26 mouse cellular contexts compared by ENCODE assay signal in the genomic region with DNA sequence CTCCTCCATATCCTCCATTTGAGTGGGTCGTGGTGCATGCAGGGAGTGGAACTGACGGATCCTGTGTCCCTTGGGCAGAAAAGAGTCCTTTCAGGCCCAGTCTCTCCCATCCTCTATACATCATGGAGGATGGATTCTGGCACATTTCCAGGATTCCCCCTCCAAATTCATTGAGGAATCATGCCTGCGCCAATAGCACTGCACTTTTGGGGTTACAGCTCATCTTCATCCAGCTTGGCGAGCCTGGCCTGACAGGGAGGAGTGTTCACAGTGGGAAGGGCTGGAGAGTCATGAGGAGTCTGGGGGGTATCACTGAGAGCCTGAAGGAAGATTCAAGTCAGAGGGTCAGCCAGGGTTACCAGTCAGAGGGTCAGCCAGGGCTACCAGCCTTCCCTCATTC. TPM values are rescaled to one million over a fixed set of nuclear protein-coding genes. Genes with fewer than 3 reads are reported as not detected.
DNase-seq lines count a peak whose midpoint lies in the region; ATAC-seq lines count a peak whose summit lies in the region.
"Had no signal": no experiment of that assay in that cellular context is flagged by ENCODE, and none has a peak within 500 bp of the region (broad histone marks: within the 10 kb centered on the region; RNA-seq: fewer than 3 reads in every experiment).

No protein-coding gene starts in this region.

- peaks cover 85% of the 10 kb centered on the region for H3K27me3 ChIP-seq in heart, embryonic 13.5 days (replicated peaks)
- peaks cover 55% of the 10 kb centered on the region for H3K27me3 ChIP-seq in hindbrain, embryonic 12.5 days
- H3K27me3 ChIP-seq in hindbrain, embryonic 14.5 days (ENCODE audit: control insufficient read depth, insufficient read depth, low read length) = peaks cover 48% of the 10 kb centered on the region
- H3K27me3 ChIP-seq in liver, embryonic 12.5 days (replicated peaks) = peaks cover 71% of the 10 kb centered on the region
- H3K27me3 ChIP-seq: Patski had no signal

- peak; percentile 2 for DNase-seq in gastrocnemius, postnatal 14 days
- DNase-seq in gastrocnemius, postnatal 25 days = no peak
- no peak for DNase-seq in heart, adult 9 months (ENCODE audit: low spot score in 2 of 2)
- DNase-seq in hindbrain, embryonic 14.5 days (ENCODE audit: low spot score) = no peak
- DNase-seq in testis, postnatal 10 days (ENCODE audit: low spot score) = no peak
- DNase-seq: adrenal gland, postnatal 10 days; cerebellum, adult 11 months; cerebellum, adult 9-10 months; cerebellum, postnatal 36 days; kidney, adult 11 months; kidney, postnatal 25 days; lung, postnatal 36 days; right cerebral cortex, postnatal 25 days; thymus, adult 18-20 months; thymus, postnatal 25 days had no signal

- H3K36me3 ChIP-seq in heart, embryonic 13.5 days = peaks cover 33% of the 10 kb centered on the region
- 0 out of 2 replicates have a peak, but pooled peaks cover 4% of the 10 kb centered on the region for H3K36me3 ChIP-seq in hindbrain, embryonic 12.5 days
- H3K36me3 ChIP-seq in hindbrain, embryonic 14.5 days (replicated peaks; ENCODE audit: control insufficient read depth, insufficient read depth) = 0 out of 2 replicates have a peak, but pooled peaks cover 9% of the 10 kb centered on the region
- H3K36me3 ChIP-seq in liver, embryonic 12.5 days = peaks cover 18% of the 10 kb centered on the region
- H3K36me3 ChIP-seq: hindbrain, embryonic 15.5 days had no signal

- WGBS in heart, embryonic 13.5 days = 80% methylated on average over 4 of the region's 4 CpGs
- 85% methylated on average over 4 of the region's 4 CpGs for WGBS in hindbrain, embryonic 12.5 days
- WGBS in hindbrain, embryonic 14.5 days = 73% methylated on average over 4 of the region's 4 CpGs
- 67% methylated on average over 4 of the region's 4 CpGs for WGBS in liver, embryonic 12.5 days (ENCODE audit: insufficient replicate concordance)

- 0 out of 2 replicates have a peak overlapping the region, but pooled peaks have one; percentile 8 for H3K9ac ChIP-seq in heart, embryonic 13.5 days
- 0 out of 2 replicates have a peak overlapping the region, but pooled peaks have one; percentile 28 for H3K9ac ChIP-seq in hindbrain, embryonic 12.5 days
- H3K9ac ChIP-seq in hindbrain, embryonic 14.5 days = no peak overlapping the region
- H3K9ac ChIP-seq in liver, embryonic 12.5 days = no peak overlapping the region
- H3K9ac ChIP-seq: hindbrain, embryonic 15.5 days; limb, embryonic 13.5 days had no signal

- intact Hi-C loops in gastrocnemius, postnatal 14 days (cut with DNase I; ENCODE audit: low total_unique reads) = no loop called here

- peak overlapping the region; percentile 40 for H3K4me2 ChIP-seq in heart, embryonic 13.5 days
- H3K4me2 ChIP-seq in hindbrain, embryonic 12.5 days (replicated peaks) = no peak overlapping the region
- H3K4me2 ChIP-seq in hindbrain, embryonic 14.5 days (replicated peaks) = no peak overlapping the region
- peak overlapping the region; percentile 6 for H3K4me2 ChIP-seq in liver, embryonic 12.5 days
- H3K4me2 ChIP-seq: hindbrain, embryonic 15.5 days; midbrain, embryonic 11.5 days had no signal

- ATAC-seq in heart, embryonic 13.5 days (ENCODE audit: extremely low read depth, insufficient number of reproducible peaks, low FRiP score, low TSS enrichment) = no peak
- no peak for ATAC-seq in hindbrain, embryonic 12.5 days (ENCODE audit: low FRiP score)
- ATAC-seq in hindbrain, embryonic 14.5 days (ENCODE audit: low FRiP score) = no peak
- ATAC-seq in liver, embryonic 12.5 days = no peak
- ATAC-seq: forebrain, embryonic 14.5 days; inflammation-experienced regulatory T-cells, adult 6 months; midbrain, embryonic 16.5 days; Patski had no signal

- H3K4me1 ChIP-seq in heart, embryonic 13.5 days = peaks cover 36% of the 10 kb centered on the region
- peaks cover 46% of the 10 kb centered on the region for H3K4me1 ChIP-seq in hindbrain, embryonic 12.5 days
- H3K4me1 ChIP-seq in hindbrain, embryonic 14.5 days (replicated peaks; ENCODE audit: control insufficient read depth, insufficient read depth, low read length) = peaks cover 36% of the 10 kb centered on the region
- peaks cover 50% of the 10 kb centered on the region for H3K4me1 ChIP-seq in liver, embryonic 12.5 days

- no peaks in the 10 kb centered on the region for H3K9me3 ChIP-seq in heart, embryonic 13.5 days
- no peaks in the 10 kb centered on the region for H3K9me3 ChIP-seq in hindbrain, embryonic 12.5 days (replicated peaks)
- no peaks in the 10 kb centered on the region for H3K9me3 ChIP-seq in hindbrain, embryonic 14.5 days (ENCODE audit: control insufficient read depth, low read length)
- no peaks in the 10 kb centered on the region; the same call in 1 of the 2 replicates for H3K9me3 ChIP-seq in liver, embryonic 12.5 days (replicated peaks)
- H3K9me3 ChIP-seq: hindbrain, embryonic 15.5 days; limb, embryonic 13.5 days had no signal

- no peak overlapping the region for H3K27ac ChIP-seq in heart, embryonic 13.5 days (replicated peaks)
- no peak overlapping the region for H3K27ac ChIP-seq in hindbrain, embryonic 12.5 days
- no peak overlapping the region for H3K27ac ChIP-seq in hindbrain, embryonic 14.5 days
- no peak overlapping the region for H3K27ac ChIP-seq in liver, embryonic 12.5 days
- H3K27ac ChIP-seq: hindbrain, embryonic 15.5 days; limb, embryonic 13.5 days had no signal

- H3K4me3 ChIP-seq in heart, embryonic 13.5 days = peak overlapping the region; percentile 13; the same call in 1 of the 2 replicates
- no peak overlapping the region for H3K4me3 ChIP-seq in hindbrain, embryonic 12.5 days
- no peak overlapping the region for H3K4me3 ChIP-seq in hindbrain, embryonic 14.5 days (replicated peaks; ENCODE audit: low read length)
- peak overlapping the region; percentile 1; the same call in 1 of the 2 replicates for H3K4me3 ChIP-seq in liver, embryonic 12.5 days
- H3K4me3 ChIP-seq: hindbrain, embryonic 15.5 days; limb, embryonic 13.5 days had no signal

RNA-seq across cellular contexts. Expression of a gene that starts 2.2 kb away (rescaled TPM):
- total RNA-seq in gastrocnemius, postnatal 14 days (2021) = 1 to 10 TPM; 3.7 to 7.6 TPM
- total RNA-seq in gastrocnemius, postnatal 25 days (2021) = 1 to 10 TPM; 3.3 to 6.5 TPM
- polyA plus RNA-seq in heart, embryonic 13.5 days (2015; fragmentation: Nextera tagmentation; extraction: Ambion mirVana) = 18.0 and 21.5 TPM in 2 replicates
- 1.2 and 2.2 TPM in 2 replicates for polyA plus RNA-seq in hindbrain, embryonic 12.5 days (2016; fragmentation: Nextera tagmentation; extraction: Ambion mirVana)
- polyA plus RNA-seq in hindbrain, embryonic 14.5 days (2014; fragmentation: Nextera tagmentation; extraction: Ambion mirVana) = 0.94 and 0.99 TPM in 2 replicates
- 3.0 and 3.6 TPM in 2 replicates for polyA plus RNA-seq in liver, embryonic 12.5 days (2016; fragmentation: Nextera tagmentation; extraction: Ambion mirVana)

RNA-seq across cellular contexts. Expression of a gene that starts 7.3 kb away (rescaled TPM):
- total RNA-seq in gastrocnemius, postnatal 14 days (2021) = 10 to 100 TPM; 13.9 to 14.4 TPM
- total RNA-seq in gastrocnemius, postnatal 25 days (2021) = 1 to 10 TPM; 8.7 to 9.3 TPM
- 21.4 and 21.6 TPM in 2 replicates for polyA plus RNA-seq in heart, embryonic 13.5 days (2015; fragmentation: Nextera tagmentation; extraction: Ambion mirVana)
- 52.2 and 61.4 TPM in 2 replicates for polyA plus RNA-seq in hindbrain, embryonic 12.5 days (2016; fragmentation: Nextera tagmentation; extraction: Ambion mirVana)
- 23.5 and 25.5 TPM in 2 replicates for polyA plus RNA-seq in hindbrain, embryonic 14.5 days (2014; fragmentation: Nextera tagmentation; extraction: Ambion mirVana)
- polyA plus RNA-seq in liver, embryonic 12.5 days (2016; fragmentation: Nextera tagmentation; extraction: Ambion mirVana) = 14.3 and 17.4 TPM in 2 replicates
- total RNA-seq: neutrophil, adult 5-6 weeks had no signal

RNA-seq across cellular contexts. Expression of a gene that starts 12.9 kb away (rescaled TPM):
- total RNA-seq in gastrocnemius, postnatal 14 days (2021) = 10 to 100 TPM; 22.2 to 24.8 TPM
- total RNA-seq in gastrocnemius, postnatal 25 days (2021) = 10 to 100 TPM; 18.9 to 19.6 TPM
- polyA plus RNA-seq in heart, embryonic 13.5 days (2015; fragmentation: Nextera tagmentation; extraction: Ambion mirVana) = 65.2 and 67.7 TPM in 2 replicates
- polyA plus RNA-seq in hindbrain, embryonic 12.5 days (2016; fragmentation: Nextera tagmentation; extraction: Ambion mirVana) = 199 and 203 TPM in 2 replicates
- polyA plus RNA-seq in hindbrain, embryonic 14.5 days (2014; fragmentation: Nextera tagmentation; extraction: Ambion mirVana) = 223 and 231 TPM in 2 replicates
- polyA plus RNA-seq in liver, embryonic 12.5 days (2016; fragmentation: Nextera tagmentation; extraction: Ambion mirVana) = 33.2 and 36.9 TPM in 2 replicates

RNA-seq across cellular contexts. Expression of a gene that starts 17.6 kb away (rescaled TPM):
- 1 to 10 TPM; 1.5 to 1.9 TPM for total RNA-seq in gastrocnemius, postnatal 14 days (2021)
- total RNA-seq in gastrocnemius, postnatal 25 days (2021) = under 1 TPM; 0.78 to 1.00 TPM
- 1.2 and 1.7 TPM in 2 replicates for polyA plus RNA-seq in heart, embryonic 13.5 days (2015; fragmentation: Nextera tagmentation; extraction: Ambion mirVana)
- 21.6 and 25.8 TPM in 2 replicates for polyA plus RNA-seq in hindbrain, embryonic 12.5 days (2016; fragmentation: Nextera tagmentation; extraction: Ambion mirVana)
- 73.7 and 79.1 TPM in 2 replicates for polyA plus RNA-seq in hindbrain, embryonic 14.5 days (2014; fragmentation: Nextera tagmentation; extraction: Ambion mirVana)
- polyA plus RNA-seq in liver, embryonic 12.5 days (2016; fragmentation: Nextera tagmentation; extraction: Ambion mirVana) = 12.6 TPM in 2 replicates

RNA-seq across cellular contexts. Expression of a gene that starts 28.8 kb away (rescaled TPM):
- total RNA-seq in gastrocnemius, postnatal 14 days (2021) = 1 to 10 TPM; 6.3 to 7.6 TPM
- total RNA-seq in gastrocnemius, postnatal 25 days (2021) = 1 to 10 TPM; 4.7 to 6.9 TPM
- polyA plus RNA-seq in heart, embryonic 13.5 days (2015; fragmentation: Nextera tagmentation; extraction: Ambion mirVana) = 23.2 and 23.8 TPM in 2 replicates
- 23.2 and 24.9 TPM in 2 replicates for polyA plus RNA-seq in hindbrain, embryonic 12.5 days (2016; fragmentation: Nextera tagmentation; extraction: Ambion mirVana)
- 16.8 and 17.1 TPM in 2 replicates for polyA plus RNA-seq in hindbrain, embryonic 14.5 days (2014; fragmentation: Nextera tagmentation; extraction: Ambion mirVana)
- polyA plus RNA-seq in liver, embryonic 12.5 days (2016; fragmentation: Nextera tagmentation; extraction: Ambion mirVana) = 44.7 and 50.0 TPM in 2 replicates

Comparison
In these comparisons a context has a peak if more than half of its experiments do, and no peak if none do; other contexts are left out.
1. H3K9ac ChIP-seq: peak in heart, embryonic 13.5 days (single experiment) and hindbrain, embryonic 12.5 days (single experiment); none in hindbrain, embryonic 14.5 days (single experiment) and liver, embryonic 12.5 days (single experiment).
2. H3K4me2 ChIP-seq: peak in heart, embryonic 13.5 days (single experiment) and liver, embryonic 12.5 days (single experiment); none in hindbrain, embryonic 12.5 days (single experiment) and hindbrain, embryonic 14.5 days (single experiment).
3. H3K4me3 ChIP-seq: peak in heart, embryonic 13.5 days (single experiment) and liver, embryonic 12.5 days (single experiment); none in hindbrain, embryonic 12.5 days (single experiment) and hindbrain, embryonic 14.5 days (single experiment).